Mouse (Mus musculus) spleen, adult 2 months (tissue): ENCODE data around the gene Os9.

ENCODE experiments used
- CTCF ChIP-seq: fragments of 200-500 bp; IDR thresholded peaks from 2 replicates; pipeline ENCODE4 v1.5.1; 2011; ENCODE audit warnings: mild to moderate bottlenecking, inconsistent platforms; ENCODE audit not compliant: insufficient read depth, insufficient read length, insufficient replicate concordance; ENCODE audit errors: extremely low read depth
- POLR2A ChIP-seq: fragments of 200-500 bp; IDR thresholded peaks from 2 replicates; pipeline ENCODE4 v1.6.1; 2011; ENCODE audit warnings: low read depth, low read length, inconsistent platforms

DNA sequence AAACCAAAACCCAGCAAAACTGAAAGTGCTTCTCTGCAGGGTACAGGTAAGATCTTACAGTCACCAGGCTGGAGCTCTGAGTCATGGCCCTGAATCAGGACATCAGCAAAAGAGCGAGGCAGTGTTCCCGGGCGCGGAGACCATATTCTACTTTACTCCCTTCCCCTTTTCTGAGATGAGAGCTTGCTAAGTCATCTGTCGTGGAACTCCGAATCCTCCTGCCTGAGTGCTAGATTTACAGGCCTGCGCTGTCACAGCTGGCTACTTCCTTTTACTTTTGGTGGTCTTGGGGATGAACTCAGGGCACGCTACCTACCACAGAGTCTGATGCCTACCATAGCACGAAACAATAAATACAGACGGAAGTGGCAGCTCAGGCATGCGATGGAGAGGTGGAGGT, 6.5 kb downstream of the Os9 start:
- no peak for TF ChIP-seq CTCF
- no peak for TF ChIP-seq POLR2A
